Mouse (Mus musculus) adrenal gland, adult (tissue): ENCODE measurements at regions not wholly inside any gene's neighbourhood (a gene's known extent, or its start where the extent isn't known, plus 50 kb on each side); places are given as distances from the start of the nearest gene placed in this dataset.
A peak's percentile ranks its signal among the peaks of the same experiment; 100 is the strongest.

ENCODE experiments used
- DNase-seq, 2 experiments: peaks; one replicate each; pipeline ENCODE4 v3.0.0; 2022 to 2023; ENCODE audit warnings: low spot score in 1 of 2; ENCODE audit not compliant: inconsistent age in 2 of 2

- no peak for DNase-seq
Observed at GRCm38 (mm10) chr11:88778326-88778725, 60.0 kb upstream of the Msi2 start.

DNA sequence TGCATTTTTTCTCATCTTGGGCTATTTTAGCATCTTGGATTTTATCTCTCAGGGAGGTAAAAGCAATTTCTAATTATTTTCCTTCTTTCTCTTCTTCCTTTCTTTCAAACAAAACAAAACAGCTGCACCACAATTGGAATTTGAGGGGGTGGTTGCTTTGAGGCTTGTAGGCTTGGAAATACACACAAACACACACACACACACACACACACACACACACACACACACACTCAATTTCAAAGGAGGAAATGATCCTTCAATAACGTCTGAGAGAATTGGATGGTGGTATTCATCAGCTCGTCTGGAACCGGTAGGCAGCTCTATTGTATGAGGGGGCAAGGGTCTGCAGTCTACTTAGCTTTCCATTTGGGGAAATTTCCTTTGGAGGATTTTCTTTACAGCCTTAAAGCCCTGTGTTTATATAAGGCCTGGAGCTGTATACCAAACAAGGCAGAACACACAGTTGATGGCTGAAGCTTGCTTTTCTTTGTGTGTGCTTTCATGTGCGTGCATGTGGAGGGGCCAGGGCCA is 56.2 kb upstream of the Msi2 start:
- DNase-seq, result no peak

DNA sequence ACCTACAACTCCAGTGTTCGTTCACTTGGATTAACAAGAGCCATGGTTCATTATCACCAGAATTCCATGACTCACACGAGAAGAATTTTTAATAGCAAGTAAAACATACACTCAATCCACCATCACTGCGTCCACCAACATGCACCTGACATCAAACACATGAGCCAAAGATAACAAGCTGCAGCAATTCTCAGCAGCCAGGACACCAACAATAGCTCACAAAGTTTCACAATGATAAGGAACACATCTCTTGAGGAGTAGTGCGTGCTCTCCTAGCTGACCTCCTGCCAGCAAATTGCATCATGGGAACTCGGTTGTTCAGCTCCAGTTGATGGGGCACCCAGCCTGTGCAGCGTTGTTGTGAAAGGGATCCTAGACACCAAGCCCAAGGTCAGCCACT is 55.6 kb upstream of the Msi2 start:
- DNase-seq, result peak; percentile 9 to 46

GRCm38 (mm10) chr11:88770405-88770804 is 52.1 kb upstream of the Msi2 start:
- no peak for DNase-seq
